9 mouse cellular contexts compared by ENCODE assay signal in the genomic region with DNA sequence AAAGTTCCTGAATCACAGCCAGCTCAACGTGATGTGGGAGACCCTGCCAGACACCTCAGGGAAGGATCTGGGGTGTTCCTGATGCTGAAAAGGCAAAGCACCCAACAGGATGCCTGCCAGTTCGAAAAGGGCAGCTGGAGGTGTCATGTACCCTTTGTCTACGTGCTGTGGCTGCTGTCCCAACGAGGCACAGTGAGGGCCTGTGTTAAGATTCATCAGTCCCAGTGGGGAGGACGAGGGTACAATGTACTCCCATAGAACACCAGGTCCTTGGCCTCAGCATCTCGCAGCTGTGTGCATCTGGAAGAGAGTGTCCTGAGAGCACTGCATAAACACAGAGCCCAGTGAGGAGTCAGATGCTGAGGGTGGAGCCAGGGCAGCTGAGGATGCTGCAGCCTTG.
DNase-seq lines count a peak whose midpoint lies in the region; ATAC-seq and TF ChIP-seq lines count a peak whose summit lies in the region.
"Had no signal": no experiment of that assay in that cellular context is flagged by ENCODE, and none has a peak within 500 bp of the region (broad histone marks: within the 10 kb centered on the region; RNA-seq: fewer than 3 reads in every experiment).

No protein-coding gene starts in this region.

- H3K4me2 ChIP-seq in heart, embryonic 11.5 days, result no peak overlapping the region
- no peak overlapping the region for H3K4me2 ChIP-seq in kidney, embryonic 16.5 days (replicated peaks; ENCODE audit: low read depth, low read length)
- H3K4me2 ChIP-seq: limb, embryonic 15.5 days had no signal

- ATAC-seq in heart, embryonic 11.5 days (replicated peaks; ENCODE audit: insufficient number of reproducible peaks, low FRiP score, low TSS enrichment), result no peak
- ATAC-seq in kidney, embryonic 16.5 days (ENCODE audit: low FRiP score, low TSS enrichment), result no peak

- TF ChIP-seq POLR2A in heart, adult 2 months (IDR thresholded peaks at IDR 0.05; ENCODE audit: insufficient read depth, low read depth, low read length), result 0 out of 2 replicates have a peak, but pooled peaks have one; percentile 26

- intact Hi-C loops in heart, adult 2 months (cut with DNase I), result loop anchor here (10.0 kb wide), 1 partner anchor 88 kb away; no protein-coding TSS in a partner anchor

- H3K9me3 ChIP-seq in heart, embryonic 11.5 days (replicated peaks; ENCODE audit: control insufficient read depth, low read length), result no peaks in the 10 kb centered on the region
- no peaks in the 10 kb centered on the region for H3K9me3 ChIP-seq in kidney, embryonic 16.5 days (ENCODE audit: low read length)
- H3K9me3 ChIP-seq: limb, embryonic 15.5 days had no signal

- H3K79me2 ChIP-seq in heart, adult 2 months (replicated peaks; ENCODE audit: control insufficient read depth, insufficient read depth, low read length), result no peaks in the 10 kb centered on the region

- WGBS in heart, adult 2 months, result 51% methylated on average over 6 of the region's 6 CpGs
- WGBS in heart, embryonic 11.5 days (ENCODE audit: insufficient replicate concordance), result 66% methylated on average over 6 of the region's 6 CpGs
- 69% methylated on average over 6 of the region's 6 CpGs for WGBS in kidney, embryonic 16.5 days

- TF ChIP-seq CTCF in heart, adult 2 months (IDR thresholded peaks at IDR 0.05), result no peak

- H3K36me3 ChIP-seq in heart, adult 2 months (ENCODE audit: control insufficient read depth, insufficient read depth, low read length), result no peaks in the 10 kb centered on the region
- no peaks in the 10 kb centered on the region for H3K36me3 ChIP-seq in heart, embryonic 11.5 days (ENCODE audit: control insufficient read depth, insufficient read depth, low read length)
- no peaks in the 10 kb centered on the region for H3K36me3 ChIP-seq in kidney, embryonic 16.5 days (ENCODE audit: insufficient read depth, low read length)
- H3K36me3 ChIP-seq: limb, embryonic 15.5 days had no signal

- no peaks in the 10 kb centered on the region for H3K27me3 ChIP-seq in heart, adult 2 months (ENCODE audit: control insufficient read depth, insufficient read depth, low read length)
- H3K27me3 ChIP-seq in heart, embryonic 11.5 days (ENCODE audit: control insufficient read depth, insufficient read depth, low read length), result no peaks in the 10 kb centered on the region
- H3K27me3 ChIP-seq in kidney, embryonic 16.5 days (ENCODE audit: insufficient read depth, low read length), result no peaks in the 10 kb centered on the region
- H3K27me3 ChIP-seq: limb, embryonic 15.5 days had no signal

- peak; percentile 79 to 82 for DNase-seq in heart, adult 2 months
- peak; percentile 63 for DNase-seq in gastrocnemius, adult 18-20 months (ENCODE audit: low spot score)
- DNase-seq in layer of hippocampus, adult 18-20 months (ENCODE audit: low spot score in 2 of 2), result peak; percentile 6 to 44
- peak; percentile 4 for DNase-seq in lung, postnatal 25 days (ENCODE audit: low spot score)
- DNase-seq in yolk sac, embryonic 10.5 days (ENCODE audit: low spot score), result no peak
- DNase-seq in c-Kit-positive CD71-positive TER-119-positive erythroid progenitor cells, embryonic 14.5 days (ENCODE audit: low spot score), result no peak

- no peaks in the 10 kb centered on the region; the same call in 1 of the 2 replicates for H3K4me1 ChIP-seq in heart, adult 2 months (ENCODE audit: control insufficient read depth, insufficient read depth, low read length)
- H3K4me1 ChIP-seq in heart, embryonic 11.5 days (ENCODE audit: control insufficient read depth, insufficient read depth, low read length), result no peaks in the 10 kb centered on the region
- no peaks in the 10 kb centered on the region for H3K4me1 ChIP-seq in kidney, embryonic 16.5 days (ENCODE audit: insufficient read depth, low read length)
- H3K4me1 ChIP-seq: limb, embryonic 15.5 days had no signal

- no peak overlapping the region for H3K4me3 ChIP-seq in heart, adult 2 months
- H3K4me3 ChIP-seq in heart, embryonic 11.5 days (ENCODE audit: low read depth, low read length), result no peak overlapping the region
- no peak overlapping the region for H3K4me3 ChIP-seq in kidney, embryonic 16.5 days (ENCODE audit: low read length)
- H3K4me3 ChIP-seq: limb, embryonic 15.5 days had no signal

- H3K9ac ChIP-seq in heart, adult 2 months (ENCODE audit: low read depth, low read length), result no peak overlapping the region
- H3K9ac ChIP-seq in heart, embryonic 11.5 days (ENCODE audit: low read depth, low read length), result no peak overlapping the region
- H3K9ac ChIP-seq in kidney, embryonic 16.5 days (replicated peaks; ENCODE audit: low read length), result no peak overlapping the region
- H3K9ac ChIP-seq: limb, embryonic 15.5 days had no signal

- H3K27ac ChIP-seq in heart, adult 2 months, result no peak overlapping the region
- no peak overlapping the region for H3K27ac ChIP-seq in heart, embryonic 11.5 days (ENCODE audit: low read depth, low read length)
- H3K27ac ChIP-seq in kidney, embryonic 16.5 days (ENCODE audit: low read length), result no peak overlapping the region
- H3K27ac ChIP-seq: limb, embryonic 15.5 days had no signal

- TF ChIP-seq EP300 in heart, adult 2 months (IDR thresholded peaks at IDR 0.05; ENCODE audit: insufficient read depth, low read depth, low read length), result peak; percentile 93

Comparison
In these comparisons a context has a peak if more than half of its experiments do, and no peak if none do; other contexts are left out.
1. DNase-seq: peak in heart, adult 2 months (2 of 2), gastrocnemius, adult 18-20 months (single experiment), layer of hippocampus, adult 18-20 months (2 of 2) and lung, postnatal 25 days (single experiment); none in yolk sac, embryonic 10.5 days (single experiment) and c-Kit-positive CD71-positive TER-119-positive erythroid progenitor cells, embryonic 14.5 days (single experiment).